Mouse (Mus musculus) heart, postnatal 0 days (tissue): ENCODE measurements around the gene Mrpl45.

Experiments used
- CTCF ChIP-seq: IDR thresholded peaks from 2 replicates; pipeline ENCODE4 v1.5.1; 2016; ENCODE audit warnings: antibody characterized with exemption, control low read depth, low read depth
- EP300 ChIP-seq: IDR thresholded peaks from 2 replicates; pipeline ENCODE4 v1.6.1; 2016; ENCODE audit warnings: antibody characterized with exemption, low read depth

- TF ChIP-seq CTCF (no peak), EP300 (no peak)
Observed at GRCm38 (mm10) chr11:97287643-97288042, 27.9 kb upstream of the Mrpl45 start.
